Mouse (Mus musculus): ENCODE measurements around the gene Smpd4. TPM values are rescaled to one million over a fixed set of nuclear protein-coding genes. Genes with fewer than 3 reads are reported as not detected.
"Not testable (repeated sequence)": the region's sequence is repeated elsewhere in the genome, so short reads cannot be mapped to it uniquely, and the experiment has no call there.

Gene Smpd4
- total RNA-seq (2021): 10 to 100 TPM; 18.3 to 20.7 TPM

DNA sequence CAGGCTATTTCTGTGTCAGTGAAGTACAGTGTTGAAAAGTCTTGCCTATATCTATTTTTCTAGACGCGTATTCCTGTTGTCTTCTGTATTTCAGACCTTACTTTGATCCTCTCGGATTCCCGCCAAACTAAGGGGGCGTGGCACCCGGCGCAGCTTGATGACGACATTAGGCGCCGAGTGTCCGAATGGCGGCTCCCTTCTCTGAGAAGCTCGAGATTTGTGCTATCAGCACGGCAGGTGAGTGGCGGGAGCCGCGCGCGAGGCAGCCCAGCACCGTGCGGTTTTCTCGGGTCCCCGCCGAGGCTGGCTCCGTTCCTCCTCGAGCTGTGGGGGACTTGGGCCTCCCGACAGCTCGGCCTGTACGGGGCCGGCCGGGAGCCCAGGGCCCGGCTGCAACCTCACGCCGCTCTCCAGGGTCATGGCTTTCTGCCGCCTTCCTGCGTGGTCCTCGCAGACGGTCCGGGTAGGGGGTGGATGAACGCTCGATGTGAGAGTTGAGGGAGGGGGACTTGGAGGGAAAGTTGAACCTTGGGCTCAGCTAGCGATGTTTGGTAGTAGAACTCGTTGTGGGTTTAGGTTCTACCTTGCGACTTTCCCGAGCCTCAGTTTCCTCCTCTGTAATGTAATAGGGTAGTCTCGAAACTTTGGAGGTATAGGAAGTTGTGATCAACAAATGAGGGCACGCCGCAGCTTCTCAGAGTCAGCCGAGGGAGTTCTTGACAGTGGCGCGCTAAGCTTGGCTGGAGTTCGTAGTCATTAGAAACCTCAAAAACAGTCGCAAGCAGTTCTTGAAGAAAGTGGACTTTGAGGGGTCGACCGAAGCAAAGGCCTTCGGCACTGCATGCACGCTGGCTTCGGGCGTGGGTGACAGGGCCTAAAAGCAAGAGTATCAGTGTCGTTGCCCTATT, at the start of gene Smpd4:
TSS of gene Smpd4 (plus strand) at position 157 of the 908 bp plus-strand sequence.
- peak; percentile 63 for DNase-seq (ENCODE audit: low spot score)
- intact Hi-C loops (cut with DNase I): no loop called here

DNA sequence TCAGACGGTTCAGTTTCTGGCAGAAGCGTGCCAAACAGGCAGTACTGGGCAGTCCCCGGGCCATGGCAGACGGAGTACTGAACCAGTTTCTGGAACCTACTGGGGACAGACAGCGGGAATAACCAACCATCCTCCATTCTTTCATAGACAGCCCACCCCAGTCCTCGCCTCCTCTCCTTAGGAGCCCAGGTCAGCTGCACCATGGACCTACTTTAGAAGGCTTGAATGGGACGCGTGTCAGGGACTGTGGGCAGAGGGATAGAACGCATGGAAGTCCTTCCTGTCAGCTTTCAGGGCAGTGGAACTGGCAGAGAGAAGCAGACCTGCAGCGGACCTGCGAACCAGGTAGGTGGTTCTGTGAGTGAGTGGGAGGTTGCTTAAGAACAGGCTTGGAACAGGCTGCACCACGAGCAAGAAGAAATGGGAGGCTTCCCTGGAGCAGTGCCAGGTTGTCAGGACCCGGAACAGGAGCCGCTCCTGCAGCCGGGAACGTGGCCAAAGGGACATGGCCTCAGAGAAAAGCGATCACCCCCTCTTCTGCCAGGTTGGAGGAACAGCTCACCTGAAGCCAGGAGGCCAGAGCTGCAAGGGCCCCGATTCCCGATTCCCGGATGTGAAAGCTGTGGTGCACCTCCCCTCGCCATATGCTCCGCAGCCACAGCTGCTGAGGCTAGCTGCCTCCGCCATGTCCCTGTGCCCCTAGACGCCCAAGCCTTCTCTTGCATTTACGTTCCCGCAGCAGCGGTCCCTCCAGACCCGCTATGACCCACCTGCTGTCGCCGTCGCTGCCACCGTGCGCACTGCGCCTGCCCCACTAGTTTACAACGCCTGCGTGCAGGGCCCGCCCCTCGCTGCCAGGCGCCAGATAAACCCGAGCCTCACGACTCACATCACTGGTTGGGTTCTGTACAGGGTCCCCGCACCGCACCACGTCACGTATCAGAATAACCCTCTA, 43.0 kb upstream of the Smpd4 start:
- intact Hi-C loops (cut with DNase I): no loop called here
- DNase-seq (ENCODE audit: low spot score): no peak

DNA sequence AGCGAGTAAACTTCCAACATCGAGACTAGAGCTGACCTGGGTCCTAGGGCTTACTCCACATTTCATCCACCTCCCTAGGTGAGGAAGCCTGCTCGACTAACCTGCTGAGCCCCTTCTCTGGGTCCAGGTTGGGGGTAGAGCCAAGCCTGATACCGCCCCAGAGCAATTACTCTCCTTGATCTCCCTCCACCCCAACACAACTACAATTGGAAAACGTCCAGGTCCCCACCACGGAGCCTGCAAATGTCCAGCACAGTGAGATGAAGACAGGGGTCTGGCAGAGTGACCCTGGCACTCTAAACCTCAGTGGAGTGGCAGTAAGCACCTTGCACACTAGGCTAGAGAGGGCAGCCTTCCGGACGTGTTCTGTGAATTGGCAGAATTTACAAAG, 42.3 kb upstream of the Smpd4 start:
- intact Hi-C loops (cut with DNase I): no loop called here
- no peak for DNase-seq (ENCODE audit: low spot score)

DNA sequence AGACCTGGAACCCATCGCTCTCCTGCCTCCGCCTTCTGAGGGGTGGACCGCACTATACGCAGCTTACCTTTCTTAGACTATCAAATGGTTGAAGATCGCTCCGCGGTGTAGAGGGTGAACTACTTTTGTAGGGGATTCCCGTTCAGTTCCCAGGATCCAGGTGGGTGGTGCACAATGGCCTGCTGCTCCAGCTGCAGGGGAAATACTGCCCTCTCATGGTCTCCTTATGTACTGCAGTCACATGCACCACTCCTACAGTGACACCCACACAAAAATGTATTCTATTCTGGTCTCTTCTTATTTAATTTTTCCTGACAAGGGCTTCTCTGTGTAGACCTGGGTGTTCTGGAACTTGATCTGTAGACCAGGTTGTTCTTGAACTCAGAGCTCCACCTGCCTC, 36.1 kb upstream of the Smpd4 start, which contains the start of gene Slc7a4:
TSS of gene Slc7a4 (minus strand) at position 151 of the 400 bp plus-strand sequence.
- intact Hi-C loops (cut with DNase I): no loop called here
- no peak for DNase-seq (ENCODE audit: low spot score)

DNA sequence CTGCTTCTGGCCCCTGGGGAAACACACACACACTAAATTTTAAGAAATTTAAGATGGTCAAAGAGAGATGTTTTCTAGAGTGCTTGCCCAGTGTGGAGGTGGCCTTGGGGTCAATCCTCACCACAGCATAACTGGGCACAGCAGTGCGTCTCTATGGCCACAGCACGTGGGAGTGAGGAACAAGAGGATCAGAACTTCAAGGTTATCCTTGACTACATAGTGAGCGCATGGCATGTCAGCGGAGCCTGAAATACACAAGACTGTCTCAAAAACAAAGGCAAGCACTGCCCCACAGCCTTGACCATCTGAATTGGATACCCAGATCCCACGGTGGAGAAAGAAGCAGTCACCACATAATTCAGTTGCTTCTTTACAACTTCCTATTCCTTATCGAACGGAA, 34.6 kb upstream of the Smpd4 start:
- DNase-seq (ENCODE audit: low spot score): no peak
- intact Hi-C loops (cut with DNase I): no loop called here

DNA sequence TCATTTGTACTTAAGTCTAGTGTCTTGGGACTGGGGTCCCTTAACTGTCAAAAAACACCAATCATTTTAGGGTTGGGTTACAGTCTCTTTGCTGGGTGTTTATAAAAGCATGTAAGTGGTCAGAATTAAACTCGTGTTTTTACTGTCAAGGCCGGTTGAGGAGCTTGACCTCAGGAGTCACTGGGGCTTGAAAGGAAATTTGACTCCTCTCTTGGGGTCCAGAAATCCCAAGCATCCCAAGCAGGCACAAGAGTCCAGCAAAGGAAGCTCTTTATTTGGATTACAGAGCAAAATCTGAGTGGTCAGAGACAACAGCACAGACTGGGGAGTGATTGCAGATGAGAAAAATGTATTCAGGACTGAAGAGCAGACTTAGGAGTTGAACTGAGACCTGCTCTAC, 28.4 kb upstream of the Smpd4 start:
- no peak for DNase-seq (ENCODE audit: low spot score)
- intact Hi-C loops (cut with DNase I): no loop called here

DNA sequence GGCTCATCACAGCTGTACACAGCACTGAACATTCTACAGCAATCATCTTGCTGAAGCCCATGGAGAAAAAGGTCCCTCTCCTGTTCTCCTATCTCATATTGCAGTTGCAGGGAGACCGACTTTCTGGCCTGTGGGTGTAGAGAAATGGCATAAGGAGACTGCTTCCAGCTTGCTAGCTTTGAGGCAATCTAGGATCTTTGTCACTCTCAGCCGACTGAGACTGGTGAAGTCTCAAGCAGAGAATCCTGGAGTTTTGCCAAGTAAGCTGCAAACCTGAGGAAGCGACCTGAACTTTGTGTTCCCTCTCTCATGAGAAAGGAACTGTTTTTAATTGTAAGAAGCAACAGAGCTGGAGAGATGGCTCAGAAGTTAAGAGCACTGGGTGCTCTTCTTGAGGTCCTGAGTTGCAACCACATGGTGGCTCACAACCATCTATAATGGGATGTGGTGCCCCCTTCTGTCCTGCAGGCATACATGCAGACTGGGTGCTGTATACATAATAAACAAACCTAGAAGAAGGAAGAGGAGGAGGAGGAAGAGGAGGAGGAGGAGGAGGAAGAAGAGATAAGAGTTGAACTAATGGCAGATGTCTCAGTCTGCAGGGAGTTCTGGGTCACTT, 18.1 kb upstream of the Smpd4 start:
- intact Hi-C loops (cut with DNase I): no loop called here
- DNase-seq (ENCODE audit: low spot score): no peak

DNA sequence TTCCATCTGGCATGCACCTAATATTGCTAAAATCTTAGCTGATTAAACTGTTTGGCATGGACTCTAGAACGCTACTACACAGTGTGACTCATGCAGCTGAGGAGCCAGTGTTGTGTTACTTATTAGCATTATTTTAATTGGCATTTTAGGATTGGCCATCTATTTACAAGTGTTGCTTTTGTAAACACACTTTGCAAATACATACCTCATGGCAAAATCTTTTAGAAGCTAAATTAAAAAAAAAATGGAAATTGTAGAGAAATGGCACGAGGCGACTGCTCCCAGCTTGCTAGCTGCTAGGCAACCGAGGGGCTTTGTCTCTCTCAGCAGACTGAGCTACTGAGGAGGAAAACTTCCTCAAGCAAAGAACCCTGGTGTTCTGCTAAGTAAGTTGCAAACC, 14.2 kb upstream of the Smpd4 start:
- intact Hi-C loops (cut with DNase I): no loop called here

DNA sequence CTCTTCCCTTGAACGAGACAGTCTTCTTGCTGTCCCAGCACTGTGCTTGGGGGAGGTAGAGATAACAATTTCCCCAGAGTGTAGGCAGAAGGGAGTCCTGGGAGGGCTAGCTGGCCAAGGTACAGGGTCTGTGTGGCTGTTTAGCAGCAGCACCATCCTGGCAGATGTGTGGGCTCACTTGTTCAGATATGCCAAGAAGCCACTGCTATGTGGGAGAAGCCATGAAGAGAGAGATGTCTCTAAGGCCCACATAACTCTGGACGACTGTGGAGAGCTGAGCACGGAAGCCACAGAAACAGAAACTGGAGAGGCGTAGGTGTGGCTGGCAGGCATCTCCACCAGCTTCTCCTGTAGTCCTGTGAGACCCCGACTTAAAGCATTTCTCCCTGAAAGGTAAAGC, 13.5 kb upstream of the Smpd4 start:
- intact Hi-C loops (cut with DNase I): no loop called here
- no peak for DNase-seq (ENCODE audit: low spot score)

More for the DNA sequence above, 14.2 kb upstream of the Smpd4 start:
- no peak for DNase-seq (ENCODE audit: low spot score)

DNA sequence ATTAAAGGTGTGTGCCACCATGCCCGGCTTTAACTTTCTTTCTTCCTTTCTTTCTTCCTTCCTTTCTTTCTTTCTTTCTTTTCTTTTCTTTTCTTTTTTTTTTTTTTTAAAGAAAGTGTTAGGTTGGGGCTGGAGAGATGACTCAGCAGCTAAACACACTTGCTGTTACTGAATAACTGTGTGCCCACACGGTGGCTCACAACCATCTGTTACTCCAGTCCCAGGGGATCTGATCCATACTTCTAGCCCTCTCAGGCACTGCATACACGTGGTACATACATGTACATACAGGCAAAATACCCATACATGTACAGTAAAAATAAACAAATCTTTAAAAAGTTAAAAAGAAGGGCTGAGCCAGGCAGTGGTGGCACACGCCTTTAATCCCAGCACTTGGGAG, 7.8 kb upstream of the Smpd4 start:
- DNase-seq (ENCODE audit: low spot score): no peak
- intact Hi-C loops (cut with DNase I): no loop called here

DNA sequence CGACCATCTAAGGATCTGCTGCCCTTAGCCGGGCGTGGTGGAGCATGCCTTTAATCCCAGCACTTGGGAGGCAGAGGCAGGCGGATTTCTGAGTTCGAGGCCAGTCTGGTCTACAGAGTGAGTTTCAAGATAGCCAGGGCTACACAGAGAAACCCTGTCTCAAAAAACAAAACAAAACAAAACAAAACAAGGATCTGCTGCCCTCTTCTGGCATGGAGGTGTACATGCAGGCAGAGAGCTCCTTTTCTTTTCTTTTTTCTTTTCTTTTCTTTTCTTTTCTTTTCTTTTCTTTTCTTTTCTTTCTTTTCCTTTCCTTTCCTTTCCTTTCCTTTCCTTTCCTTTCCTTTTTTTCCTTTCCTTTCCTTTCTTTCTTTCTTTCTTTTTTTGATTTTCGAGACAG, 4.4 kb upstream of the Smpd4 start:
- intact Hi-C loops (cut with DNase I): loop anchor here (1.0 kb wide), 1 partner anchor 56 kb away; no protein-coding TSS in a partner anchor
- DNase-seq (ENCODE audit: low spot score): not testable (repeated sequence)

DNA sequence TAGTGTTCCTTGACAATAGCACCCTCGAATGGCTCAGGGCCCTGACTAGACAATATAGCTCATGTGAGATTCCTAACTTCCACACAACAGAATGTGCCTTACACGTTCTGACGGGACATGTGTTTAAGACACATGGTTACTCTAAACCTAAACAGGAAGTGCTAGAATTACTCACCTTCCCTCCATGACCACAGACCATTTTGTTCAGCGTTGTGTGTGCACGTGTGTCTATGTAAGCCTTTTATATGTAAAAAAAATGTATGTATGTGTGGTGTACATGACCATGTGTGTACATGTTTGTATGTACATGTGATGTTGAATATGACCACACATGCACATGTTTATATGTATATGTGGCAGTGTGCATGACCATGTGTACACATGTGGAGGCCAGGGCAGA, 2.9 kb upstream of the Smpd4 start:
- intact Hi-C loops (cut with DNase I): no loop called here
- DNase-seq (ENCODE audit: low spot score): no peak

DNA sequence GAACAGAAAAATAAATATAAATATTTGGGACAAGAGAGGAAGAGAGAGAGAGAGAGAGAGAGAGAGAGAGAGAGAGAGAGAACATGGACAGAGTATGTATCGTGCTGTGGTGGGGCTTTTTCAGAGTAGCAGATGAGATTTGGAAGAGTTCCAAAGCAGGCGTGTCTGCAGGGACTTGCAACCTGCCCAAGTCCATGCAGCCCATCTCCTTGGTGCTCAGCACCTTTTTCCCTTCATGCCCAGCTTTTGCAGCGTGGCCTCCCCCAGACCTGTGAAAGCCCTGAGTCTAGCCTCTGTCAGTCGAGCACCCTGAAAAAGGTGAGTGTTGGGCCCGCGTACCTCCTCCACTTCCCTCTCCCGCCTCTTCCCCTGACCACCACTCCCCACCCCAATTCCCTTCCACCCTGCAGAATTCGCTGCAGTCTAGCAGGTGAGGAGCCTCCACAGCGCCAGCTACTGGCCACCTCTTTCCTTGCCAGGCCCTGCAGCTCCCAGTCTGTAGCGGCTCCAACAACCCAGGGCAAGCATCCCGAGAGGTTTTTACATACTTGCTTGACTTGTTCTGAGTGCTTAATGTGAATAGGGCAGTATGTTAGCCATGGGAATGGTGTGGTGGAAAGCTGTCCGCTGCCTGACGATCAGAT, 1.1 kb upstream of the Smpd4 start:
- DNase-seq (ENCODE audit: low spot score): no peak
- intact Hi-C loops (cut with DNase I): no loop called here

DNA sequence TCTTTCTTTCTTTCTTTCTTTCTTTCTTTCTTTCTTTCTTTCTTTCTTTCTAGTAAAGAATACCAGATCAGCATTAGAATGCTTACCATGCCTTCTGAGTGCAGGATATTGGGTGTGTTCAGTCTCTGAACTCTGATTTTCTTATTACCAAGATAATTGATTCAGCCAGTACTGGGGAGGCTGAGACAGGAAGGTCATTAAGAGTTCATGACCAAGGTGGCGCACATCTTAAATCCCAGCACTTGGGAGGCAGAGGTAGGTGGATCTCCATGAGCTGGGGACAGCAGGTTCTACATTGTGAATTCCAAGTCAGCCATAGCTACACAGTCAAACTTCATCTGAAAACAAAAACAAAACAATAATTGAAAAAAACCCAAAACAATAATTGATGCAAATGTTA, 2.8 kb downstream of the Smpd4 start:
- intact Hi-C loops (cut with DNase I): no loop called here
- no peak for DNase-seq (ENCODE audit: low spot score)

DNA sequence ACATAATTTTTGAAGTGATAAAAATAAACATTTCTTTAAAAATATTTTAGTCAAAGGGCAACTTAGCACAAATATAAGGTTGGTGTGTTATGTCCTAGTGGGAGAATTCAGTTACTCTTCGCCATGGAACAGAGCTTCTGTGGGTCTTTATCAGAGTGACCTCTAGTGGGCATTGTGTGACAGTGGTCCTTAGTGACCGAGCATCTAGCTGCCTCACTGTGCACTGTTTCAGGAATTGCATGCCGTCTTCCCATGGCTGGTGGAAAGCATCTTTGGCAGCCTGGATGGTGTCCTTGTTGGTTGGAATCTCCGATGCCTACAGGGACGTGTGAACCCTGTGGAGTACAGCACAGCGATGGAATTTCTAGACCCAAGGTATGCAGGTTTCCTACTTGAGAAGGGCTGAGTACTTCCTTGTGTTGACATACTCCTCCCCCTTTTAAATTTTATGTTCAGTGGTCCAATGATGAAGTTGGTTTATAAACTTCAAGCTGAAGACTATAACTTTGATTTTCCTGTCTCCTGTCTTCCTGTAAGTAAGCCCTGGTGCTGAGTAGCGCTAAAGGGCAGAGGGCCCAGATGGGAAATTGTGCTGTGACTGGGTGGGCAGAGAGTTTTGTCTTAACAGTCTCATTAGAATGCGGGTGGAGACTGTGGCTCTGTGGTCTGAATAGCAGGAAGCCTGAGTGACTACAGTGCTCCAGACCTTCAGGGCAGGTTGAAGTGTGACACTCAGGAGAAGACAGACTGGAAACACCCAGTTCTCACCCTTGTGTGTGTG, 6.5 kb downstream of the Smpd4 start:
- intact Hi-C loops (cut with DNase I): no loop called here
- DNase-seq (ENCODE audit: low spot score): no peak

DNA sequence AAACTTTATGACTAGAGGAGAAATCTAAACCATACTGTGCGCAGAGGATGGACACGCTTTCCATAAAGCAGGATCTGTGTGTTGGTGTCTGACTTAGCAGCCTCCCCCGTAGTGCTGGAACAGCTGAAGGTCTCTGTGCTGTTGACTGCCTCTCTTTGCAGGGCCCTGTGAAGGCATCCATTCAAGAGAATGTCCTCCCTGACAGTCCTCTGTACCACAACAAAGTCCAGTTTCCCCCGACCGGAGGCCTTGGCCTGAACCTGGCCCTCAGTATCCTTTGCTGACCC, 7.1 kb downstream of the Smpd4 start:
- no peak for DNase-seq (ENCODE audit: low spot score)
- intact Hi-C loops (cut with DNase I): no loop called here

DNA sequence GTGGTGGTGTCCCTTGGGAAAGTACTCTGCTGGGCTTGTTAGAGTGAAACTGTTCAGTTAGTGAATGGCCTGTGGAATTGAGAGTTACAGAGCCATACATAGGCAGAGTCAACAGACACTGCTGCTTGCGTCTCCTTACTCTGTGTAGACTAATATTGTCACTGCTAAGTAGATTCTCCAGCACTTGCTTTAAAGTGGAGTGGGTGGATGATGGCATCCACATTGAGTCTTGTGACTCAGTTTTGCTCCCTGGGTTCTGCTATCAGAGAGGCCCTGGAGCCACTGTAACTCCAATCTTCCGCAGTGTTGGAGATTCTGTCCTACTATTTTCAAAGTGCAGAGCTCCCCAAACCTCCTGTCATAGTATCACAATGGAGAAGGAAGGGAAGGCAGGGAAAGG, 13.4 kb downstream of the Smpd4 start:
- intact Hi-C loops (cut with DNase I): no loop called here

DNA sequence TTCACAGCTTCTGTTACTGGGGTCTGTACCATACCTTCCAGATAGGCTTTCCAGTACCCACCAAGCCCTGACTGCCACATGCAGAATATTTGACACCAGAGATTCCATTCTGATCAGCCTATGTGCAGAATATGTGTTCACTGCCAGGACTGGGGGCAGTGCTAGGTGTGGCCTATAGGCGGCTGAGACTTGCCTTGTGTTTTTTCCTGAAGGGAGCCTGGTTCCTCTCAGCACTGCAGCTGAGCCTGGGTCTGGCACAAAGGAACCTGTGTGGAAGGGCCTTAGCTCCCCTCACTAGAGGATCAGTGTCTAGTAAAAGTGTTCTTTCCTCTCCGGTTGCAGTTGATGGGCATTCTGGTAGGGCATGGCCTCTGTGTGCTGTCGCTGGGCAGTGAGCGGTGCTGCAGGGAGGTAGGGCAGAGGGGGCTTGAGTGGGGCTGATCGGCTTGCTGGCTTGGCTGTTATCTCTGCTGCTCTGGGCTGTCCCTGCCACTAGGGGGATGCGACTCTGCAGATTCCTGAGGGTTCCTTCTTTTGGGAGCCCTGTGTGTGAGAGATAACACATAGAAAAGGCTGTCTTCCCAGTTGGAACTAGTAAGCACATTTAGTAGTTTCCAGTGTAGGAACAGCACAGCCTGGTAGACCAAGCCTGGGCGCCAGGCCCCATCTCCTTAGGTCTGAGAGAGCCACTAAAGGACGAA, 14.5 kb downstream of the Smpd4 start:
- intact Hi-C loops (cut with DNase I): no loop called here
- DNase-seq (ENCODE audit: low spot score): no peak

More for the DNA sequence above, 13.4 kb downstream of the Smpd4 start:
- no peak for DNase-seq (ENCODE audit: low spot score)

DNA sequence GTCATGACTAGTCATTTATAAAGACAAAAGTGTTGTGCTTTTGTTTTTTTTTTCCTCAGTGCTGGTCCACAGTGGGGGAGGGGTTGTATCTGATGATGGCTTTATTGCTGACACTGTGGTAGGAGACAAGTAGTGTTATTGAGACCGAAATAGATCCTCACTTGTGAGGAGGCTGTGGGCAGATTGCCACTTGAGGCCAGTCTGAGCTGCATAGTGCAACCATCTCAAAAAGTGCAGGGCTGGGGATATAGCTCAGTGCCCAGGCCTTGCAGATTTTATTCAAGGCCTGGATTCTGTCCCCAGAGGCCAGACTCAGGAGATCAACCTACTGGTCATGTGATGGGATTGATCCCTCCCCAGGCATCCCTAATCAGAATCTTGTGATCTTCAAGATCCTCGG, 17.8 kb downstream of the Smpd4 start:
- intact Hi-C loops (cut with DNase I): no loop called here
- DNase-seq (ENCODE audit: low spot score): no peak

All from heart, postnatal 25 days (tissue).